Mouse (Mus musculus): ENCODE results near the gene Syngr1.
A peak's percentile ranks its signal among the peaks of the same experiment; 100 is the strongest.

Gene Syngr1

DNA sequence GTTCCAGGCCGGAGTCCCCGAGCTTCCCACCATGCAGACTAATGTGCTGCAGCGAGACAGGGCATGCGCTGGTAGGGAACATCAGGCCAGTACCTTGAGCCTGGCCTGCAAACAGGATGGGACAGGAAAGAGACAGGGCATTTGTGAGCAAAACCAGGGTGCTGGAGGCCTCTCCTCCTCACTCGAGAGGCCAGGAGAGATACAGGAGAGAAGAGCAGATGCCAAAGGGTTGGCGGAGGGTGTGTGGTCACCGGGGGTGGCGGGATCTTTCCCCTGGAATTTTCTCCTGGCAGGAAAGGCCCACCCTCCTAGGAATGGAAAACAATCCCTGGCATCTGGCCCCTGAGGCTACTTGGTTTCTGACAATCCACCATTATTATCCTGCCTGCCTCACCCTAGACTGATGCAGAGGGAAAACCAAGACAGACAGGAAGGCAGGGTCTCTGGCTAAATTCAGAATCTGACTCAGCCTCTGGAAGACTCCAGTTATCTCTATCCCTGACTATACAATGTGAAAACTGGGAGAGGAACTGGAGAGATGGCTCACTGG is 21.0 kb upstream of the Syngr1 start:
- DNase-seq (ENCODE audit: low read depth, low spot score) = no peak

- no peak for DNase-seq (ENCODE audit: low read depth, low spot score)
Measured at GRCm38 (mm10) chr15:80071951-80072437, 19.1 kb upstream of the Syngr1 start.

GRCm38 (mm10) chr15:80072579-80073255 is 18.4 kb upstream of the Syngr1 start:
- DNase-seq (ENCODE audit: low read depth, low spot score) = no peak

- DNase-seq (ENCODE audit: low read depth, low spot score) = no peak
Measured at GRCm38 (mm10) chr15:80073256-80073621, 17.9 kb upstream of the Syngr1 start.

DNA sequence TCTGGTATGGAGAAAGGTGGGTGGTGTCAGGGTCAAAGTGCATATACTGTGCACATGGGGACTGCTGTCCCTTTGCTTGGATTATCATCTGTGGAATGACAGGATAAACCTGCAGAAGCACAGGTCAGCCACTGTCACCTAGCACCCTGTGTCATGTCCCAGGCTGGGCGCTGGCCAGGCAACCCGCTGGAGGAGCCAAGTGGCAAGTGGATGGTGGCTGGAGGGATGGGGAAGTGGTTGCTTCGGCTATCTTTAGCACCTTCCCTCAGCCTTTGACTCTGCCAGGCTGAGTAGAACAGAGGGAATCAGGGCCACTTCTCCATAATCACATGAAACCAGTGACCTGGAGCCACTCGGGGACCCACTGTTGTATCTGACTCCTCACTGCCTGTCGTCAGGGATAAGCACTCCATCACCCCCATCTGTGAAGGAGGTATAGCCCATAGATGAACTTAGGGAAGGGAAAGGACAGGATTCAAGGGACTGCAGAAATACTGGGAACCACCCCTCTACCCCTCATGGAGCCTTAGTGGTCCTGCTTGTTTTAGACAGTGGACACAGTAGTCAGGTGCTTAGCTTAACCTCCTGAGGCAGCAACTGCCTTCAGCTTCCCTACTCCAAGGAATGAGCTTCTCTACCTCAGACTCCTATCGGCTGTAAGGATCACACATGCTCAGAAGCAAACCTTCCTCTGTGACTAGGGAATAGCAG is 16.3 kb upstream of the Syngr1 start:
- DNase-seq (ENCODE audit: low read depth, low spot score) = no peak

DNA sequence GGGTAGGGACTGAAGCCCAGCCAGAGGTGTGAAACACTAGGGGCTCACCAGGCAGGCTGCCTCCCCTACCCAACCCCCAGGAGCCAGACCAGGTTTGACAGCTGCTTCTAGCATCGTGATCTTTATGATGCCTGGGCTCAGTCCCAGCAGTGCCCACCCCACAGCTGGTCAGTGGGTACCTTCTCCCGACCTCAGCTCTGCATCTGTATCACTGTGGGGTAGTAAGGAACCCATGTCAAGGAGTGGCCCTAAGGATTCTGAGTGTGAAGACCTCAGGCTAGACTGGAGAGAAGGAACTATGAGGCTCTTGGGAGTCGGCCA is 15.8 kb upstream of the Syngr1 start:
- no peak for DNase-seq (ENCODE audit: low read depth, low spot score)

GRCm38 (mm10) chr15:80075733-80076337 is 15.3 kb upstream of the Syngr1 start:
- no peak for DNase-seq (ENCODE audit: low read depth, low spot score)

DNA sequence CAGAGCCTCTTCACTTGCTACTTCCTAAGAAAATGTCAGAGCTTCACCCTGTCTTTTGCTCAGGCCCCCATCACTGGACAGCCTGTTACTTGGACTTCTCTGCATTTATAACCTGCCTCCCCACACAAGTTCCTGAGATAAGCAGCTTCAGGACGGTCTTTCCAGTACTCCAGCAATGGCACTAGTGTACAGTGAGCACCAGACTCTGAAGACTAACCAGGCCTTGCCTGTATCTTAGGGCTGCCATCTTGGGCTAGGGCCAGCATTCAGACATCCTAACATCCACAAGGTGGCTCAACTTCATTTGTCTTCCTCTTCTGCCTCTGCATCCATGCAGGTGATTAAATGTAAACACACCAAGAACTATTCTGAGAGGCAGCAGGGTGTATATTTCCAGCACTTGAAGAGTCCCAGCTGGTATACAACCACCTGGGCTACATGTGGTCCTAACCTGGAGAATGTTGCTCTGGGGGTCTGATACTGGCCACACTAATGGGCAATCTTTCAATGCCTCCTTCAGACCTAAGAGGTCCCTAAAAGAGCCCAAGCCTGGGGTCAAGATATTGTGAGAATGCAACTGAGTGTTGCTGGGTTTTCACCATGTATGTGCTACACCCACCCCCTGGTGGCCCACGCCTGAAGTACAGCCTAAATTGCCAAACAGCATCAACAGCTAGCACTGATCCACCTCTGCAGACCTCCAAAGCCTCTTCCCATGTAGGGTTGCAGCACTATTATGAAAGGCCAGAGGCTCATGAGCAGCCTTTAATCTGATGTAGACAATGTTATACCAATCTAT is 14.6 kb upstream of the Syngr1 start:
- DNase-seq (ENCODE audit: low read depth, low spot score) = peak; percentile 80

DNA sequence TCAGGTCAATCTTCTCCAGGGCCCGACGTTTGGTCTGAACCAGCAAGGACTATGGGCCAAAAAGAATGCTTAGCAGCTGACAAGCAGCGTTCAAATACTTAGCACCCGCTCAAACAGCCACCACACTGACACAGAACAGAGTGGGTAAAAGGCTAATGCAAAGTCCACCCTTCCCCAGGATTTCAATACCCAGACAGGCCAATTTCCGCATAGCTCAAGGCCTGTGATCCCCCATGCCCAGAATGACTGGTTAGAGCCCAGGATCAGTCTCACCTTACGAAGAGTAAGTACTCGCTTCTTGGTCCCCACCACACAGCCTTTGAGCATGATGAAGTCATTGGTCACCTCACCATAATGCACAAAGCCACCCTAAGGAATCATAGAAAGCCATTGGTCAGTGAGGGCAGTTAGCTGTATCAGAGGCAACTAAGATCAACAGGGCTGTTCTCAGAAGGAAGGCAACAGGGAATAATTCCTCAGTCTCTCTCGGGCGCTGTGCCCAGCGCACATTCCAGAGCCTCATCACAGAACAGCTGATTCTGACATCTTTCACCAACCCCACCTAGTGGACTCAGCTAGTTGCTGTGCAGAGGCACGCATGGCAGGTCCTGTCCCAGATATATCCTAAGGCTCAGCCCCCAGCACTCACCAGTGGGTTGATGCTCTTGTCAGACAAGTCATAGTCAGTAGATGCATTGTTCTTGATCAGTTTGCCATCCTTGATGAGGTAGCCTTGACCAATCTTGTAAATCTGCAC is 12.9 kb upstream of the Syngr1 start:
- no peak for DNase-seq (ENCODE audit: low read depth, low spot score)

DNA sequence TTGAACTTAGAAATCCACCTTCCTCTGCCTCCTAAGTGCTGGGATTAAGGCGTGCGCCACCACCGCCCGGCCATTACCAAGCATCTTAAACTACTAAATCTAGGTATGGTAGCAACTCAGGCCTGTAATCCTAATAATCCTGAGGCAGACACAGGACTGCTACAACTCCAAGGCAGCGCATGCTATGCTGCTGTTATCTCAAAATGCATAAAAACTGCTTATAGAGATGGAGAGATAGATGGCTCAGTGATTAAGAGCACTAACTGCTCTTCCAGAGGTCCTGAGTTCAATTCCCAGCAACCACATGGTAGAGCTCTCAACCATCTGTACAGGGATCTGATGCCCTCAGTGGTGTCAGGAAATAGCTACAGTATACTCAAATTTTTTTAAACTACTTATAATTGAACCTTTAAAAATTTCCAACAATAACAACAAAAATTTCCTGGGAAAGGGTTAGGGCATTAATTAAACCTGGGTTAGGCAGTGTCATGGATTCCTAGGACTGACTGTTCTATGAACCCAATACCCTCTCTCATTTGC is 11.9 kb upstream of the Syngr1 start:
- no peak for DNase-seq (ENCODE audit: low read depth, low spot score)

DNA sequence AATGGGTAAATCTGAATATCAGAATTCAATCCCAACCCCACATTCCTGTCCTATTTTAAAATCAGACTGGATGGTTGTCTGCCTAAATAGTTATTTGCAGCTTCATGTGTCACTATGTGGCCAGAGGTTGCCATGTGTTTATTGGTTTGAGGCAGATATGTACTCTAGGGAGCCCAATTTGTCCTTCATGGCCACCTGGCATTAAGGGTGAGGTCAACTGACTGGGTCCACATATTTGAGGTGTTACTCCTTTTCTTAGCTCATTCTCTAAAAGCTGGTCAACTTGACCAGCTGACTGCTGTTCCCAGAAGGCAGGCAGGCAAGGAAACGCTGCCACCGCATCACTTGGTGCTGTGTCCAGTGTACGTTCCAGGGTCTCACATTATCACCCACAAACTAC is 11.2 kb upstream of the Syngr1 start:
- DNase-seq (ENCODE audit: low read depth, low spot score) = no peak

DNA sequence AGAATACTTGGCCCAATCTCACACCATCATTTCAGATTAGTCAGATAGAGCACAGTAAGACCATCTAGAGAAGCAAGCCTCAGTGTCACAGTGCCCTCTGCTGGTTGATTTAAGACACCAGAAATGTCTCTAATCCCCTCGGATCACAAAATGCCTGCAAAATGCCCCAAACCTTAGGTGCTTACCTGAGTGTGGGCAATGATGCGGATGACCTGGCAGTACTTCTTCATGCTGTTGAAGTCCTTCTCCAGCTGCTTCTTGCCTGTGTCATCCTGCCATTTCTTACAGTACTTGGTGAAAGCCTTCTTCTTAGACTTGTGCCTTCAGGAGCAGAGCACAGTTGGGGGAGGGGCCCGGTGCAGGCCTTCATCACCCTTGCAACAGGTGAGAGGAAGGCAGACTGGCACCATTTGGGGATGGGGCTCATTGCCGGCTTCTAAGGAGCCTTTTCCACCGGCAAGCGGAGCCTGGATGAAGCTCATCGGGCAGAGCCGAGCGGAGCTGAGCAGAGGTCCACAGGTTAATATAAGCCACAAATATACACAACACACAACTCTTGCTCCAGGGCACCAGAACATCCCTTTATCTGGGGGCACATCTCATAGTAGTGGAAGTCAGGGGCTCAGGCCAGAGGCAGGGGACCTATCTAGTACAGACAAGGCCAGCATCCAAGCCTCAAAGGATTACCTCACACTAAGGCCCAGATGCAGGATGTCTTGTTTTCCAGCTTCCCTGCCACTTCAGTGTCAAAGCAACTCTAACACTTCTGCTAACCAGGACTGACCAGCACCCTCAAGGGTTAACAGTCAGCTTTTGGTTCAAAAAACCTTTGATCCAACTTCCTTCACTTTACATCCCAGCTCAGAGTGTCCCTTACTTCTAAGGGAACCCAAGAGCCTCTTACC is 10.2 kb upstream of the Syngr1 start:
- DNase-seq (ENCODE audit: low read depth, low spot score) = peak; percentile 81

DNA sequence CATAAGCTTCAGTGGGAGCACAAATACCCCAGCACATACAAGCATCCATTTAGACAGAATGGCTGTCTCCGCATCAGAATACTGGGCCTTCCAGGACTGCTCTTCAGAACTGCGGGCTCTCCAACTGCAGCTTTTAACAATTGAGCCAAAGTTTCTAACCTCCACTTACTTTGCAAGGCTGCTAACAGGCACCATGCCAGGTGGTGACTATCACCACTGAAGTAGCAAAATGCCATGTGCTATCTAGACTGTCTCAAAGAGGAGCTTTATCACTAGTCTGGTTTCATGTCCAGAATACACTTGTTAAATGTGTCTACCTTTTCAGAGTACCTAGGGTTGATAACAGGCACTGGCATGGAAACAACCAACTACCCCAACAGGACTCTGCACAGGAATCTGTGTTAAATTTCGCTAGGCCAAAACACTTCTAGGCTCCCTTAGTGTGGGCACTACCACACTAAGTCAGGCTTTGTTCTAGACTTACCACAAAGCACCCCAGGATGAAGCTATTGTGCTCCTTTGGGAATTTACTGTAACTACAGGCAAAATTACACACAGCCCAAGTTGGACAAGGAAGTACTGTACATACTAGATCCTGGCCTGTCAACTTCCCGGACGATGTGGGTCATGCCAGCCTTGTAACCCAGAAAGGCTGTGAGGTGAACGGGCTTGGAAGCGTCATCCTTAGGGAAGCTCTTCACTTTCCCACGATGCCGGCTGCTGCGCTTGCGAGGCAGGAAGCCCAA is 9.2 kb upstream of the Syngr1 start:
- no peak for DNase-seq (ENCODE audit: low read depth, low spot score)

DNA sequence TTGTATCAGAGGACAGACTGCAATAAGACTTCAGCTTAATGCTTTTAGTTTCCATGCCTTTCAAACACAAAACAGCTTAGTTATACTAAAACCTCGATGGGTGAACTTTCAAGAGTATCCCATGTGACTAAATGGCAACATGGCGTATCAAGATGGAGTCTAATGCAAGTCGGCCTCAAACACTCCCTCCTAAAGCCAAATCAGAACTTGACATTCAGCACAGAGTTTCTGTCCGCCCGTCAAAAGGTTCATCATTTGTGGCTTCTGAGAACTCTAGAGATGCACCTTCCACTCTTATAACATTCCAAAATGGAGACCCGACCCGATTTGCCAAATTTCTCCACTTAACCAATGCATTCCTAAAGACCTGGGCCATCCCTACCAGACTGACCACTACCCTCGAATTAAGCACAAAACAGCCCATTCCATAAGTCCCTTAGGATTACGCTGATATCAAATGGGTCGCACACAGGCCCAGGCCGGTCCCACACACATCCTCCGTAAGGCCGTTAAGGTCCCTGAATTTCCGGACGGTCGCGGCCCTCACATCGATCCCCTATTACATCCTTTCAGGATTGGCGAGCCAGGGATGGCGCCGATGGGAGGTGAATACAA is 8.4 kb upstream of the Syngr1 start:
- DNase-seq (ENCODE audit: low read depth, low spot score) = peak; percentile 54

GRCm38 (mm10) chr15:80083276-80083731 is 7.8 kb upstream of the Syngr1 start:
- DNase-seq (ENCODE audit: low read depth, low spot score) = peak; percentile 99

- no peak for DNase-seq (ENCODE audit: low read depth, low spot score)
Measured at GRCm38 (mm10) chr15:80083740-80084139, 7.4 kb upstream of the Syngr1 start.

- DNase-seq (ENCODE audit: low read depth, low spot score) = no peak
Measured at GRCm38 (mm10) chr15:80087406-80088012, 3.6 kb upstream of the Syngr1 start.

DNA sequence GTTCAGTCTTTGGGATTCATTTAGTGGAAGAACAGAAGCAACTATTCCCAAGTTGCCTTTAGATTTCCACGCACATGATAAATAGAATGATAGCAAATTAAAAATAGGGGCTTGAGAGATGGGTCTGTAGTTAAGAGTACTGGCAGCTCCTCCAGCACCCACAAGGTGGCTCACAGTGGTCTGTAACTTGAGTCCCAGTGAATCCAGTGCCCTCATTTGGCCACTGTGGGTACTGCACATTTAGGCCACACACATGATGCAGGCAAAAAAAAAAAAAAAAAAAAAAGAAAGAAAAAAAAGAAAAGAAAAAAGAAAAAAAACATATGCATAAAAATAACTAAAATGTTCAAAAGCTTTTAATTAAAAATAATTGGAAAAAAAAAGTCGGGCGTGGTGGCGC is 2.5 kb upstream of the Syngr1 start:
- peak; percentile 93 for DNase-seq (ENCODE audit: low read depth, low spot score)

Data from CD4-positive helper T cell, adult 2 months (primary cell).